Mouse (Mus musculus) heart, adult 10 weeks (tissue): ENCODE results near the gene Nav1. TPM values are rescaled to one million over a fixed set of nuclear protein-coding genes. Genes with fewer than 3 reads are reported as not detected.

Experiments used
- polyA plus RNA-seq: library from polyadenylated mRNA; stranded (reverse); fragments of 350-450 nt; fragmentation: Illumina TruSeq; extraction: RNeasy Lipid Tissue Mini Kit (QIAGEN cat#74804); gene quantifications from one replicate; pipeline ENCODE4 v1.2.3, GENCODE M21; 2014; ENCODE audit warnings: low read depth, low replicate concordance

Gene Nav1
- polyA plus RNA-seq: 17.4 TPM

GRCm38 (mm10) chr1:135607019-135607418 is at the start of gene Nav1:
Gene Nav1 (minus strand): TSS chr1:135607295.

GRCm38 (mm10) chr1:135429901-135430668 is 177.0 kb downstream of the Nav1 start, which contains the start of gene Ipo9:
Gene Ipo9 (minus strand): TSS chr1:135430499.

Other genes with a start within 250 kb of the Nav1 start
- 7.9 TPM for gene Shisa4, start 232.1 kb downstream of the Nav1 start, polyA plus RNA-seq
- 23.4 TPM for gene Ipo9, start 176.8 kb downstream of the Nav1 start, polyA plus RNA-seq
- 69.7 TPM for gene Csrp1, start 112.8 kb upstream of the Nav1 start, polyA plus RNA-seq
- 18.4 TPM for gene Phlda3, start 158.8 kb upstream of the Nav1 start, polyA plus RNA-seq
- gene Tnni1, start 172.1 kb upstream of the Nav1 start, polyA plus RNA-seq: 2.1 TPM
- 15.4 TPM for gene Lad1, start 211.3 kb upstream of the Nav1 start, polyA plus RNA-seq
- 15,626 TPM for gene Tnnt2, start 229.1 kb upstream of the Nav1 start, polyA plus RNA-seq